Mouse (Mus musculus) brain, embryonic 14.5 days (tissue): ENCODE measurements around the gene Gm20855. TPM values are rescaled to one million over a fixed set of nuclear protein-coding genes. Genes with fewer than 3 reads are reported as not detected.
"Not testable (repeated sequence)": the region's sequence is repeated elsewhere in the genome, so short reads cannot be mapped to it uniquely, and the experiment has no call there.

ENCODE experiments used
- DNase-seq: peaks from one replicate; pipeline ENCODE4 v3.0.0-alpha.2; 2011; ENCODE audit warnings: low read depth
- polyA plus RNA-seq: library from polyadenylated mRNA; depleted of rRNA; stranded (reverse); fragments of >200 nt; gene quantifications from 2 replicates; pipeline ENCODE4 v1.2.3, GENCODE M21; 2012; rRNA removed

Gene Gm20855
- not detected in 2 replicates for polyA plus RNA-seq

DNA sequence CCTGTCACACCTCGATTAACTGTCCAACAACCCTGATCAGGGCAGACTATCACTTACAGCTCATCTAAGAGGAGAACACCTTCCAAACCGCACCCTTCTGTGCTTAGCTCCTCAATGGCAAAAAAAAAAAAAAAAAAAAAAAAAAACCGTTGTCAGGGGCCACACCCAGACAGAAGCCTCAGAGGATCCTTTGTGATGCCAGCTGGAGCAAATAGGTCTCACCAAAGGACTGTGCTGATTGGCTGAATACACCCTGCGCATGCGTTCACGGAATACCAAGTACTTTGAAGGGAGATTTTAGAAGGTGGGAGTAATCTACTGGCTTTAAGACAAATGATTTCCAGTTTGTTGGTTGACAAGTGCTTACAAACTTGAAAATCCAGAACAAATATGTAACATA is at the start of gene Gm20855:
TSS of gene Gm20855 (minus strand) at position 101 of the 400 bp plus-strand sequence.
- not testable (repeated sequence) for DNase-seq
